Mouse (Mus musculus) skeletal muscle tissue, adult 2 months (tissue): Measurements from ENCODE around the gene Gm9.
"Not testable (repeated sequence)": the region's sequence is repeated elsewhere in the genome, so short reads cannot be mapped to it uniquely, and the experiment has no call there.

Source experiments
- DNase-seq: peaks from one replicate; pipeline ENCODE4 v3.0.0-alpha.2; 2012; ENCODE audit warnings: low read depth, low spot score

Gm9 gene

DNA sequence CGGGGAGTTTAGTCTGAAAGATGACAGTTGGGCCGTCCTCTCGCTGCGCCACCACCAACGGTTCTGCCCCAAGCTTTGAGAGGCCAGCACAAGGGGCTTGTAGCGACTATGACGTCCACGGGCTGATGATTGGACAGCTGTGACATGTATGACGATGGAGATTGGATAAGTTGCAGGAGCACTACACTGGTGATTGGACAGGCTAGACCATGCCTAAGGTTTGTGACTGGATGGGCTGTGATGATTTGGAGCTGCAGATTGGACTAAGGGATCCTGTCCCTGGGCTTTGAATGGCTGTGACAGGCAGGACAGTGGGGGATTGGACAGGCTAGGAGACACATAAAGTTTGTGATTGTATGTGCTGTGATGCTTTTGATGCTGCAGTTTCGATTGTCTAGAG, at the start of gene Gm9:
Gm9 (minus strand) TSS at position 101 of the 400 bp plus-strand sequence.
- no peak for DNase-seq

DNA sequence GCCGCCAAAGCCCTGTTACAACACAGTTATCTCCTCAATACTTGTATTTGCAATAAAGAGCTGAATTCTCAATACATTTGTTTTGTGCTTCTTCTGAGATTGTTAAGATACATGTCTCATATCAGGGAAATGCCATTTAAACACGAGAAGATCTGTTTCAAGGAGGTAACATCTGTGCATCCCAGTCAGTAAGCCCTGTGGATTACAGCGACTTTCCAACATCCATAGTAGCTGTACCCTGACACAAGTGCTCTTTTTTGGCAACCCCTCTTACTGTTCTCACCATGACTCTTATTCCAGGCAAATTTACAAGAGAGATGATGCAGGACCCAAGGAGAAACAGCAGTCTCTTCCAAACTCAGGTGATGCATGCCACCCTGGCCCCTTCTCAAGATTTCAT, 38.8 kb upstream of the Gm9 start, which contains the start of gene Rhox3a:
Rhox3a (plus strand) TSS at position 301 of the 400 bp plus-strand sequence.
- DNase-seq: not testable (repeated sequence)

DNA sequence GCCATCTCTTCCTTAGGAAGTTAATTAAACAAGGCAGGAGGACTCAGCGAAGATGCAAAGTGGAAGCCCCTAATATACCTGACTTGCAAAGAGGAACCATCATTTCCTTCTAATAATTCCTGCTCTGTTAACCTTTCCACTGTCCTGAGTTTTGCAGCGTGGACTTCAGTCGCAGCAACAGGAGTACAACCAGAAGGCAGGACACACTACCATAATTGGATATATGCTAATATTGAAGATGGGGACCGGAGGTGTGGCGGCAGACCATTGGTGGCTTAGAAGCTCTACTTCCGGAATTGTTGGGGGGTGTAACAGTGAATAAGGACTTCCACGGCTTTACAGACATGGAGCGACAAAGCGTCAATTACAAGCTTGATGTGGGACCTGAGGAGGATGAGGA, 33.8 kb upstream of the Gm9 start, which contains the start of gene Rhox2a:
Rhox2a (plus strand) TSS at position 301 of the 400 bp plus-strand sequence.
- not testable (repeated sequence) for DNase-seq

DNA sequence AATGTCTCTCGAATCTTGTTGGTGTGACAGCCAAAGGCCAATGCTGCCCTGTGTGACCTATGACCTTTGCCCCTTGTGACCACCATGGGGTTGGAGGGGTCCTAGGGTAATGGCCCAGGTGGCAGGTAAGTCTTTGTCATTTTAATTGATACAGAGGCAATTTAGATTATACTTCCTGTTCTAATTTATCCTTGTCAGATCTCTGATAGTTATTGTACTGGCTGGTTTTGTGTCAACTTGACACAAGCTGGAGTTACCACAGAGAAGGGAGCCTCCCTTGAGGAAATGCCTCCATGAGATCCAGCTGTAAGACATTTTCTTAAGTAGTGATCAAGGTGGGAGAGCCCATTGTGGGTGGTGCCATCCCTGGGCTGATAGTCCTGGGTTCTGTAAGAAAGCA, 11.3 kb upstream of the Gm9 start, which contains the start of gene Rhox1:
Rhox1 (minus strand) TSS at position 101 of the 400 bp plus-strand sequence.
- not testable (repeated sequence) for DNase-seq

DNA sequence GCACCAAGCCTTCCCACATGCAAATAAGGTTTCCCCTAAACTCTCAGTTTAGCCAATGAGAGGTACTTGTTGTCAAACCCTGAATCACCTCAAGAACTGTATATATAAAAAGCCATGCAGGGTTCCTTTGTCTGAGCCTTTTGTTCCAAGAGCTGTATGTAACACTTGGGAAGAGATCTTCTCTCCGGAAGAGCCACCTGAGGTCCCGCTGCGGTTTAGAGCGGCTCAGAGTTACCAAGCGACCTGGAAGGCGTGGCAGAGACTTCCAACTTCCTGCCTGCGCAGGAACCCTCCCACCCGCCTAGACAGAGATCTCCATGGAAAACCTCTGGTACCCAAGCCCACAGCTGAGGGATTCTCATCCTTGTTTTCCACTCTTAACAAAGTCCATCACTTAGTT, 12.2 kb downstream of the Gm9 start:
- DNase-seq: no peak

DNA sequence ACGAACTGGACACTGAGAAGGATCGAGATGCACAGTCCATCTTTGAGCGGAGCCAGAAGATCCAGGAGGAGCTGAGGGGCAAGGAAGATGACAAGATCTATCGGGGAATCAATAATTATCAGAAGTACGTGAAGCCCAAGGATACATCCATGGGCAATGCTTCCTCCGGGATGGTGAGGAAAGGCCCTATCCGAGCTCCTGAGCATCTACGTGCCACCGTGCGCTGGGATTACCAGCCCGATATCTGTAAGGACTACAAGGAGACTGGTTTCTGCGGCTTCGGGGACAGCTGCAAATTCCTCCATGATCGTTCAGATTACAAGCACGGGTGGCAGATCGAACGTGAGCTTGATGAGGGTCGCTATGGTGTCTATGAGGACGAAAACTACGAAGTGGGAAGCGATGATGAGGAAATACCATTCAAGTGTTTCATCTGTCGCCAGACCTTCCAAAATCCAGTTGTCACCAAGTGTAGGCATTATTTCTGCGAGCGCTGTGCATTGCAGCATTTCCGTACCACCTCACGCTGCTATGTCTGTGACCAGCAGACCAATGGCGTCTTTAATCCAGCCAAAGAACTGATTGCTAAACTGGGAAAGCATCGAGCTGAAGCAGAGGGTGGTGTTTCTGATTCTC, 19.0 kb downstream of the Gm9 start:
- no peak for DNase-seq

DNA sequence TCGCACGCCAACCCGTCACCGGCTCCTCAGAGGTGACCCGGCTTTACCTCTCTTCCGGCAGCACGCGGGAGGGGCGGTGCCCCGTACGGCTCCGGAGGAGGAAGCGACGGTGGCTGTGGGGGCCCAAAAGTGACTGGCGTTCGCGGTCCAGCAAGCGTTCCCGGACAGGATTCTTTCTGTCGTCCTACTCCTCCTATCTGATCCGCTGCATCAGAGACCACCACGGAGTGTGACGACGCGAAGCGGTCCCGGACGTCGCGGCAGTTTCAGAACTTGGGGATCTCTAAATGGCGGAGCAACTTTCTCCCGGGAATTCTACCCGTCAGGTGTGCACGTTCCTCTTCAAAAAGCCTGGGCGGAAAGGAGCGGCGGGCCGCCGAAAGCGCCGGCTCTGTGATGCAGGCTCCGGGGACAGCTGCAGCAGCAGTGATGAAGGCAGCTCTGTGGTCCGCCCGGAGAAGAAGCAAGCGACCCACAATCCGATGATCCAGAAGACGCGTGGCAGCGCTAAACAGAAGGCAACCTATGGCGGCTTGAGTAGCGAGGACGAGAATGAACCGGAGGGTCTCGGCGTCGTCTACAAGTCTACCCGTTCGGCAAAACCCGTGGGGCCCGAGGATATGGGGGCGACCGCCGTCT, 19.6 kb downstream of the Gm9 start, which contains the start of the genes Ndufa1 and Rnf113a1:
Ndufa1 (minus strand) TSS at position 59 of the 639 bp plus-strand sequence.
Rnf113a1 (plus strand) TSS at position 141 of the 639 bp plus-strand sequence.
- DNase-seq: peak; percentile 49

DNA sequence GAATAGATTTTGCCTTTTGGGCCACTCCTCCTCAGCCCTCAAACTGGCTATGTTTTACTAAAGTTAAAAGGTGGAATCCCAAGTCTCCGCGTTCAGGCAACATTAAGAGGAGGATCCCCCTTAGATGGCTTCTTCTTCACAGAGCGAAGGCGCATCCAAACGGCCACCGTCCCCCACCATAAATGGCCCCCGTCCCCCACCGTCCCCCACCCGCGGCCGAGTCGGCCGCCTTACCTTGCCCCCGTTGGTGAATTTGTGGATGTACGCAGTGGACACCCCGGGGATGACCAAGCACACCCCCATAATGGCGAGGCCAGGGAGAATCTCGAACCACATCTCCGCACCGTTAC, 20.1 kb downstream of the Gm9 start:
- no peak for DNase-seq

DNA sequence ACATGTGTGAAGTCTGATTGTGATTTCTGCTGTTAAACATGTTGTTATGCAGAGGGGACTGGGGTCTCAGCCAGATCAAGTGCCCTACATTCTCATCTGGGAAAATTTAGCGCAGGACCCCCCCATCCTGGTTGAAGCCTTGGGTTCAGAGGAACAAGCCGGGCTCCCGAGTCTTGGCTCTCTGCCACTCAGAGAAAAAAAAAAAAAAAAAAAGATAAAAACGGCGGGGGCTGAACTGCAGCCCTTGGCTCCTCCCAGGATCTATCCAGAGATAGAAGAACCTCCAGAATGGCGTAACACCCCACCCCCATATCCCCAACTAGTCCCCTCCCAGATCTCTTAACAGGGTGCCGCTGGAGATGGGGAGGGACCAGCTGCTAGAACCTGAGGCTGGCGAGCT, 26.4 kb downstream of the Gm9 start:
- DNase-seq: not testable (repeated sequence)

DNA sequence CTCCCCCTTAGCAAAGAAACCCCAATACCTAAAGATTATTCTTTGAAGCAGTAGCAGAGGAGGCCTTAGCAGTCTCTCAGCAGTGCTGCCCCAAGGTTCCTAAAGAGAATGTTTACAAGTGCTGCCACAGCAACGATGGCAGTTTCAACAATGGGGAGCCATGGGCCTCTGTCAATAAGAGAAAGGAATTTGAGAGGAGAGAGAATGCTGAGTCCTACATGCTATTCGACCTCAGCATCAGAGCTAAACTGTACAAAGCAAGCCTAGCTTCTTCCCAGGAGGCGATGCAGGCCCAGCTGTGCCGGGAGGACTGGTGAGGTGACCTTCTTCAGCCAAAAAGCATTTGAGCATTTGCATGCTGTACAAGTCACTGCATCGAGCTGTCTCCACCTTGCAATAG, 42.1 kb downstream of the Gm9 start, which contains the start of gene Akap14:
Akap14 (minus strand) TSS at position 101 of the 400 bp plus-strand sequence.
- DNase-seq: no peak

DNA sequence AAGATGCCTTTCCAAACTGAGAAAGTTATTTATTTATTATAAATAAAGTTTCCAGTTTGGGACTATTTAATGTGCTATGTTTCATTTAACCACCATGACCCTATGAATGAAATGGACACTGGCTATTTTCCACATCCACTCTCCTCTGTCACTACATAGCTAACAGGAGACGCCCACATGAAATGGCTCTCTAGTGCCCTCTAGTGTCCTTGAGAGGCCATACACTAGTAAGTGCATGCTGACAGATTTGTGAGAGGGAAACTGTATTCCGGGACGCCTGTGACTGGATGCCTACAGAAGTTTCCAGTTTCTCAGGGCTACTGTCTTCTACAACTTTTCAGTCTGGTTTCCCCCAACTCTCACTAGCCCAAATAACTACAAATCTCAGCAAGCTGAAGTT, 43.8 kb downstream of the Gm9 start:
- peak; percentile 18 for DNase-seq

DNA sequence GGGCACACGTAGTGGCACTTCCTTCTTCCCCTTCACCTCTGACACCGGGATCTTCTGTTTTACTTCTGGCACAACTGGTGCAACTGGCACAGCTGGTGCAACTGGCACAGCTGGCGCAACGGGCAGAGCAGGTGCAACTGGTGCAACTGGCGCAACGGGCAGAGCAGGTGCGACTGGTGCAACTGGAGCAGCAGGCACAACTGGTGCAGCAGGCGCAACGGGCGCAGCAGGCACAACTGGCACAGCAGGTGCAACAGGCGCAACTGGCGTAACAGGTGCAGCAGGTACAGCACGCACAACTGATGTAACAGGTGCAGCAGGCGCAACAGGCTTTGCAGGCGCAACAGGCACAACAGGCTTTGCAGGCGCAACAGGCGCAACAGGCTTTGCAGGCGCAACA, 47.7 kb downstream of the Gm9 start:
- no peak for DNase-seq

DNA sequence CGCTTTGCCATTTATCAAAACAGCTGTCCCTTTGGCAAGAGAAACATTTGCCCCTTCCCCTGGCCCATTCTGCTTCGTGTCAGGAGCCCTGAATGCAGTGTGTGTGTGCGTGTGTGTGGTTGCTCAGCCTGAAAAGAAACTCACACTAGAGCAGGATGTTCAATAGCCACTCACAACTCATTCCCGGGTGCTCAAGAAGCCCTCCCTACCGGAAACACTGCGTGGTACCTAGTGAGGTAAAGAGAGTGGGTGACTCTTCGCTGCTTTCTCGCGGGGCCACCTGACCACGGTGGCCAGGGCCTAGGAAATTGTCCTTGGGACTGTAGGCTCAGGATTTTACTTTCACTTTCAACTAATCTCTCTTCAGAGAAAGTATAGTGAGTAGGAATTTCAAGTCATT, 49.7 kb downstream of the Gm9 start:
- no peak for DNase-seq
